Mouse (Mus musculus) heart, embryonic 14.5 days (tissue): Measurements from ENCODE around the gene Ccdc158. TPM values are rescaled to one million over a fixed set of nuclear protein-coding genes. Genes with fewer than 3 reads are reported as not detected.

Source experiments
- ATAC-seq: fragments of 200-750 bp; cut with Nextera tagmentation; 2 replicates; pipeline ENCODE4 v1.8.0; 2017; ENCODE audit warnings: low read depth, moderate TSS enrichment; ENCODE audit not compliant: insufficient number of reproducible peaks, insufficient read depth, low FRiP score
- H3K27ac ChIP-seq, 2 experiments: fragments of 200-500 bp in 1 of 2; fragments of 300-500 bp in 1 of 2; sonication (generic) in 1 of 2; replicated peaks in 1 of 2; 2 replicates each; pipeline ENCODE4 v1.5.1; 2012 to 2014; ENCODE audit warnings: low read depth in 2 of 2, low read length in 2 of 2, control low read depth in 1 of 2, mild to moderate bottlenecking in 1 of 2, mixed read lengths in 1 of 2; ENCODE audit not compliant: control insufficient read depth in 1 of 2, insufficient read depth in 1 of 2
- H3K27me3 ChIP-seq: fragments of 300-500 bp; sonication (generic); 2 replicates; pipeline ENCODE4 v1.6.1; 2014; ENCODE audit warnings: mild to moderate bottlenecking, low read length, control low read depth; ENCODE audit not compliant: control insufficient read depth, insufficient read depth
- H3K36me3 ChIP-seq: fragments of 300-500 bp; sonication (generic); 2 replicates; pipeline ENCODE4 v1.6.1; 2014; ENCODE audit warnings: mild to moderate bottlenecking, control low read depth, low read length, mixed read lengths; ENCODE audit not compliant: control insufficient read depth, insufficient read depth
- H3K4me1 ChIP-seq, 2 experiments: fragments of 200-500 bp in 1 of 2; fragments of 300-500 bp in 1 of 2; sonication (generic) in 1 of 2; 2 replicates each; pipeline ENCODE4 v1.6.1; 2012 to 2014; ENCODE audit warnings: low read length in 2 of 2, control low read depth in 1 of 2, mixed read lengths in 1 of 2; ENCODE audit not compliant: control insufficient read depth in 2 of 2, insufficient read depth in 2 of 2
- H3K4me2 ChIP-seq: fragments of 300-500 bp; sonication (generic); 2 replicates; pipeline ENCODE4 v1.6.1; 2014; ENCODE audit warnings: mild to moderate bottlenecking, low read length
- H3K4me3 ChIP-seq, 2 experiments: fragments of 200-500 bp in 1 of 2; fragments of 300-500 bp in 1 of 2; sonication (generic) in 1 of 2; 2 replicates each; pipeline ENCODE4 v1.5.1; 2012 to 2014; ENCODE audit warnings: low read length in 2 of 2, mild to moderate bottlenecking in 2 of 2, control low read depth in 1 of 2, low read depth in 1 of 2, moderate library complexity in 1 of 2; ENCODE audit not compliant: control insufficient read depth in 1 of 2, insufficient read depth in 1 of 2
- H3K9ac ChIP-seq: fragments of 300-500 bp; sonication (generic); 2 replicates; pipeline ENCODE4 v1.6.1; 2014; ENCODE audit warnings: mild to moderate bottlenecking, low read length
- H3K9me3 ChIP-seq: fragments of 300-500 bp; sonication (generic); 2 replicates; pipeline ENCODE4 v1.6.1; 2016; ENCODE audit warnings: low read length, control low read depth; ENCODE audit not compliant: control insufficient read depth
- WGBS: fragments of 180-500 bp; shearing (Covaris S2); extraction: QIAGEN DNeasy Blood & Tissue Kit; methylation state at CpG from one replicate; pipeline ENCODE4 v1.1.7; 2014; 5-methylcytosine and 5-hydroxymethylcytosine counted together
- polyA plus RNA-seq: library from polyadenylated mRNA; unstranded; fragments of >200 nt; fragmentation: Nextera tagmentation; extraction: Ambion mirVana; gene quantifications from 2 replicates; pipeline ENCODE4 v1.2.1, GENCODE M21; 2014

The Ccdc158 gene
- 0.67 and 0.96 TPM in 2 replicates for polyA plus RNA-seq

GRCm38 (mm10) chr5:92674859-92675573, at the start of gene Ccdc158:
TSS of gene Ccdc158 (minus strand) at chr5:92675271.
- WGBS: 9% methylated on average over 53 of the region's 55 CpGs
- Histone ChIP-seq H3K9me3 (no peaks in the 10 kb centered on the region), H3K27me3 (no peaks in the 10 kb centered on the region), H3K9ac (peak within 1 kb of the TSS; percentile 60), H3K4me2 (peak within 1 kb of the TSS; percentile 76), H3K27ac (0 out of 4 replicates have a peak within 1 kb of the TSS, but pooled peaks of 1 of the 2 experiments have one; percentile 11), H3K4me3 (peak within 1 kb of the TSS; percentile 40 to 52), H3K4me1 (peaks cover 6 to 7% of the 10 kb centered on the region in 2 experiments), H3K36me3 (no peaks in the 10 kb centered on the region)
- ATAC-seq: peak; percentile 72

GRCm38 (mm10) chr5:92721610-92722009, 46.5 kb upstream of the Ccdc158 start:
- Histone ChIP-seq H3K4me3 (no peak overlapping the region), H3K9ac (no peak overlapping the region), H3K27ac (no peak overlapping the region), H3K4me2 (no peak overlapping the region), H3K9me3 (no peaks in the 10 kb centered on the region), H3K27me3 (no peaks in the 10 kb centered on the region), H3K4me1 (peaks cover 3 to 5% of the 10 kb centered on the region in 2 experiments; a peak in 3 of 4 replicates), H3K36me3 (no peaks in the 10 kb centered on the region)
- 94% methylated on average over 8 of the region's 8 CpGs for WGBS
- ATAC-seq: no peak

DNA sequence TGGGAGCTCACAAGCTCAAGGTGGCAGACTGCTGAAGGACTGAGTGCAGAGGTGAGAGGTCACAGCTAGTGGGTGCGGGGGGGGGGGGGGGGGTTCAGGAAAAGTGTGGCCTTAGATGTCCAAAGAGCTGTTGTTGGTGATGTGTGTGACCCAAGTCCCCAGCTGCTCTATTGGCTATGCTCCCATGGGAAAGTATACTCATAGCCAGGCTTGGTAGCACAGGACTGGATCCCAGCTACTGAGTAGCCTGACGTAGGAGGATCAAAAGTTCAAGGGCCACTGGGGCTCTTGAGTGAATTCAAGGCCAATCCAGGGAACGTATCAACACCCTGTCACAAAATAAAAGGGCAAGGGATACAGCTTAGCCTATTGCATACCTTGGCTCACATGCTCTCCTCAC, 43.8 kb upstream of the Ccdc158 start:
- no peaks in the 10 kb centered on the region for H3K27me3 ChIP-seq
- H3K4me3 ChIP-seq: no peak overlapping the region
- H3K27ac ChIP-seq: no peak overlapping the region
- no peaks in the 10 kb centered on the region for H3K9me3 ChIP-seq
- H3K9ac ChIP-seq: no peak overlapping the region
- peaks cover 3 to 7% of the 10 kb centered on the region in 2 experiments; a peak in 3 of 4 replicates for H3K4me1 ChIP-seq
- H3K4me2 ChIP-seq: no peak overlapping the region
- ATAC-seq: no peak
- WGBS: 78% methylated on average over 3 of the region's 3 CpGs
- no peaks in the 10 kb centered on the region for H3K36me3 ChIP-seq

- no peak overlapping the region for H3K4me2 ChIP-seq
- H3K27me3 ChIP-seq: no peaks in the 10 kb centered on the region
- no peak overlapping the region for H3K4me3 ChIP-seq
- WGBS: 60% methylated on average over 3 of the region's 3 CpGs
- peaks cover 3 to 7% of the 10 kb centered on the region in 2 experiments; a peak in 3 of 4 replicates for H3K4me1 ChIP-seq
- no peak overlapping the region for H3K27ac ChIP-seq
- ATAC-seq: no peak
- no peak overlapping the region for H3K9ac ChIP-seq
- no peaks in the 10 kb centered on the region for H3K9me3 ChIP-seq
- H3K36me3 ChIP-seq: no peaks in the 10 kb centered on the region
Measured at GRCm38 (mm10) chr5:92717666-92718360, 42.7 kb upstream of the Ccdc158 start.

DNA sequence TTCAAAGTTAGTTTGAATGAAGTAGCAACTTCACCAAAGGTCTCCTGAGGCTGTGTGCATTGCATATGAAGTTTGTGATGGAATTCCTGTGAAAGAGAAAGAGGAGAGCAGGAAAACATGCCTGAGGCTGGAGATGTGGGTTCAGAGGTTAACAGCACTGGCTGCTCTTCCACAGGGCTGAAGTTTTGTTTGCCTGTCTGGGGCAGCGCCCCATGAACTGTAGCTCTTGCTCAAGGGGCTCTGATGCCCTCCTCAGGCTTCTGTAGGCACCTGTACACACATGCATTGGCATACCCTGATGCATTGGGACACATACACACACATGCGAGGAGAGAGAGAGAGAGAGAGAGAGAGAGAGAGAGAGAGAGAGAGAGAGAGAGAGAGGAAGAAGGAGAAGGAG, 40.8 kb upstream of the Ccdc158 start:
- Histone ChIP-seq H3K9ac (no peak overlapping the region), H3K27ac (no peak overlapping the region), H3K4me3 (no peak overlapping the region), H3K36me3 (no peaks in the 10 kb centered on the region), H3K27me3 (no peaks in the 10 kb centered on the region), H3K9me3 (no peaks in the 10 kb centered on the region), H3K4me1 (peaks cover 3 to 7% of the 10 kb centered on the region in 2 experiments; a peak in 3 of 4 replicates), H3K4me2 (no peak overlapping the region)
- ATAC-seq: no peak
- 76% methylated on average over 2 of the region's 2 CpGs for WGBS

DNA sequence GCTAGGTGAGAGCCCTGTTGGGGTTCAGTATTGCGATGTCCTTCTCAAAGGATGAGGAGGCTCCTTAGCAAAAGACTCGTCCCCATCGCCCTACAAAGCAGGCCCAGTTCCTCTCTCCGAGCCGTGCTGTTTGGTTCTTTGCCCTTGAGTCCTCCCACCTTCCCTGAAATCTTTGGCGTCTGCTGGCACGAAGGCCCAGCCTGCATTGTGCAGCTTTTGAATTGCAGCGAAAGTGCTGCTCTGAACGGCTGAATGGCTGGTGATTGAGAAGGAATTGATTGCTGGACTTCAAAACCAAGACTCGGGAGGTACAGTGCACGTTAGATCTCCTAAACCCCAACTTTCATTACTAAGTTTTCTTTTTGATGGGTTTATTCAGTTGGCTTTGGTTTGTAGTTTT, 40.2 kb upstream of the Ccdc158 start:
- H3K9ac ChIP-seq: no peak overlapping the region
- WGBS: 74% methylated on average over 11 of the region's 11 CpGs
- H3K9me3 ChIP-seq: no peaks in the 10 kb centered on the region
- H3K27ac ChIP-seq: no peak overlapping the region
- no peaks in the 10 kb centered on the region for H3K36me3 ChIP-seq
- H3K4me1 ChIP-seq: peaks cover 3 to 7% of the 10 kb centered on the region in 2 experiments; a peak in 3 of 4 replicates
- no peaks in the 10 kb centered on the region for H3K27me3 ChIP-seq
- no peak overlapping the region for H3K4me2 ChIP-seq
- no peak for ATAC-seq
- no peak overlapping the region for H3K4me3 ChIP-seq

- Histone ChIP-seq H3K9me3 (no peaks in the 10 kb centered on the region), H3K9ac (no peak overlapping the region), H3K4me2 (no peak overlapping the region), H3K4me3 (no peak overlapping the region), H3K36me3 (no peaks in the 10 kb centered on the region), H3K27me3 (no peaks in the 10 kb centered on the region), H3K27ac (no peak overlapping the region), H3K4me1 (peaks cover 3 to 7% of the 10 kb centered on the region in 2 experiments; a peak in 3 of 4 replicates)
- WGBS: 89% methylated on average over 2 of the region's 2 CpGs
- ATAC-seq: no peak
Measured at GRCm38 (mm10) chr5:92714886-92715285, 39.8 kb upstream of the Ccdc158 start.
